Mouse (Mus musculus): Measurements from ENCODE around the gene Faim2. TPM values are rescaled to one million over a fixed set of nuclear protein-coding genes. Genes with fewer than 3 reads are reported as not detected.

Faim2 gene
- total and polyA plus RNA-seq, 2 experiments from 2014 or later, result 42.0 to 72.0 TPM

GRCm38 (mm10) chr15:99469736-99470135 is 58.2 kb downstream of the Faim2 start:
- Histone ChIP-seq H3K27ac (ENCODE audit: low read depth, low read length) (no peak overlapping the region), H3K4me1 (ENCODE audit: insufficient read depth, low read length) (no peaks in the 10 kb centered on the region), H3K9me3 (ENCODE audit: low read length) (no peaks in the 10 kb centered on the region), H3K4me3 (ENCODE audit: low read depth, low read length) (no peak overlapping the region), H3K4me2 (ENCODE audit: low read depth, low read length, poor library complexity, severe bottlenecking) (no peak overlapping the region), H3K9ac (replicated peaks; ENCODE audit: low read length, poor library complexity, severe bottlenecking) (no peak overlapping the region), H3K27me3 (ENCODE audit: insufficient read depth, low read length) (no peaks in the 10 kb centered on the region), H3K36me3 (ENCODE audit: insufficient read depth, low read length) (no peaks in the 10 kb centered on the region)
- TF ChIP-seq CTCF (IDR thresholded peaks at IDR 0.05), result no peak
- ATAC-seq (ENCODE audit: low FRiP score) (no peak), DNase-seq (ENCODE audit: low spot score) (no peak)
- WGBS, result 92% methylated on average over 4 of the region's 4 CpGs

DNA sequence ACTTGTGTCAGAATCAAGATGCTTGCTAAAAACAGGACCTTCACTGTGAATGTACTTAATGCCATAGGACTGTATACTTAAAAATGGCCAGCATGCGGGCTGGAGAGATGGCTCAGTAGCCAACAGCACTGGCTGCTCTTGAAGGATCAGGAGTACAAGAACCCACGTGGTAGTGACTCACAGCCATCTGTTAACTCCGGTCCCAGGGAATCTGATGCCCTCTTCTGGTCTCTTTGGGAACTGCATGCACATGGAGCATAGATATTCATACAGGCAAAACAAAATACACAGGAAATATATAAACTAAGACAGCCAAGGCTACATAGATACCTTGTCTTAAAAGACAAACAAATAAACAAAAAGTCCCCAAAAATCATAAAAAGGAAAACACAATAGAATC is 58.9 kb downstream of the Faim2 start:
- WGBS, result 35% methylated on average over 3 of the region's 3 CpGs
- TF ChIP-seq CTCF (IDR thresholded peaks at IDR 0.05), result peak; percentile 90
- H3K4me2 ChIP-seq (ENCODE audit: low read depth, low read length, poor library complexity, severe bottlenecking), result no peak overlapping the region

DNA sequence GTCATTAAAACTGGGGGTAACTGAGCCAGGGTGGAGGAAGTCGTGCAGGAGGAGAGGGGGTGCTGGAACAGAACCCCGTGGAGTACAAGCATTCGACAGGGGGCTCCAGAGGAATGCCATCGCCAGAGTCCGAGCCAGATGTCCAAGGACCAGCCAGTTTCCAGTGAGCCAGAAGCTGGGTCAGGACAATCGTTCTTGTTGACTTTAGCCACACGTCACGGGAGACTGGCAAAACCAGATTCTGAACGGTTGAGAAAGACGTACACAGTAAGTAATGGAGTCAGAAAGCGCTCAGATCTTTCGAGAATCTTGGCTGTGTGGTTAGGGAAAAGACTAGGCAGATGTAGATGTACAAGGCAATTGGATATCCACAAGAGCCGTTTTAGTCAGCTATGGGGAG is 64.8 kb downstream of the Faim2 start:
- TF ChIP-seq CTCF (IDR thresholded peaks at IDR 0.05), result no peak
- Histone ChIP-seq H3K9ac (replicated peaks; ENCODE audit: low read length, poor library complexity, severe bottlenecking) (no peak overlapping the region), H3K36me3 (ENCODE audit: insufficient read depth, low read length) (no peaks in the 10 kb centered on the region), H3K4me3 (ENCODE audit: low read depth, low read length) (no peak overlapping the region), H3K27ac (ENCODE audit: low read depth, low read length) (no peak overlapping the region), H3K9me3 (ENCODE audit: low read length) (no peaks in the 10 kb centered on the region), H3K27me3 (ENCODE audit: insufficient read depth, low read length) (no peaks in the 10 kb centered on the region), H3K4me2 (ENCODE audit: low read depth, low read length, poor library complexity, severe bottlenecking) (no peak overlapping the region), H3K4me1 (ENCODE audit: insufficient read depth, low read length) (no peaks in the 10 kb centered on the region)
- DNase-seq (ENCODE audit: low spot score), result no peak
- no peak for ATAC-seq (ENCODE audit: low FRiP score)
- 70% methylated on average over 13 of the region's 13 CpGs for WGBS

More for the DNA sequence above, 58.9 kb downstream of the Faim2 start:
- Histone ChIP-seq H3K4me1 (ENCODE audit: insufficient read depth, low read length) (no peaks in the 10 kb centered on the region), H3K4me3 (ENCODE audit: low read depth, low read length) (no peak overlapping the region), H3K36me3 (ENCODE audit: insufficient read depth, low read length) (no peaks in the 10 kb centered on the region), H3K27ac (ENCODE audit: low read depth, low read length) (no peak overlapping the region), H3K9me3 (ENCODE audit: low read length) (no peaks in the 10 kb centered on the region), H3K9ac (replicated peaks; ENCODE audit: low read length, poor library complexity, severe bottlenecking) (no peak overlapping the region), H3K27me3 (ENCODE audit: insufficient read depth, low read length) (no peaks in the 10 kb centered on the region)
- DNase-seq (ENCODE audit: low spot score) (peak; percentile 87), ATAC-seq (ENCODE audit: low FRiP score) (no peak)

DNA sequence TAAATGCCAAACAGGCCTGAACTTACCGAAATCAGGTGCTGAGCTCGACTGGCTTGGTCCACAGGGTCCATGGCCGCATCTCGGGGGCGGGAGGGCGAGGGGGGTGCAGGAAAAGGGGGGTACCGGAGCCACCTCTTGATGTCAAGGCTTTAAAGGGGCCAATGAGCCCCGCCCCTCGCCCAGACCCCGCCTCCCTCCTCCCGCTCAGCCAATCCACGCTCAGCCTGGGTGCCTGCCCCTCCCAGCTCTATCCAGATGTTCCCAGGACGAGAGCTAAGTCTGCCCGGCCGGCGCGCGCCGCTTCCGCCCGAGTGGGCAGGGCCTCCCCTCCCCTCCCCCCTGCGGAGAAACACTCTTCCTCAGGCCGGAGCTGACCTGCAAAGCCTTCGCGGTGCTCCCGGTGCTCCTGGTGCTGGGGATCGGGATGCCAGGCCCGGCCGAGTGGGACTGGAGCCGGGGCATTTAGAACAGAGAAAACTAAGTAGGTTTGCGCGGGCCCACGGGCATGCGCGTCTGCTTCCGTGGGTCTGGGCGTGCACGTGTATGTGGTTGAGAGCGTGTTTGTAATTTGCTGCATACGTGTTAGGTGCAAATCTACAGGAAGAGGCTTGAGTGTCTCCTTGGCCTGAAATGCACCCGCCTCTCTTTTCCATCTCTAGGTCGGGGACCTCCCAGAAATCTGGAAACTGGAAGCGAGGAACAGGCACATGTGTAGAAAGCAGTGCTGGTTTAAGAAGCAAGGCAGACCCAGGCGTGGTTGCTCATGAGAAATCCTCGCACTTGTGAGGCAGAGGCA is 70.2 kb downstream of the Faim2 start, which contains the start of gene Nckap5l:
TSS of gene Nckap5l (minus strand) at position 143 of the 796 bp plus-strand sequence.
- Histone ChIP-seq H3K27ac (ENCODE audit: low read depth, low read length) (peak within 1 kb of the TSS; percentile 86), H3K9ac (replicated peaks; ENCODE audit: low read length, poor library complexity, severe bottlenecking) (peak within 1 kb of the TSS; percentile 65), H3K27me3 (ENCODE audit: insufficient read depth, low read length) (no peaks in the 10 kb centered on the region), H3K4me1 (ENCODE audit: insufficient read depth, low read length) (peaks cover 12% of the 10 kb centered on the region), H3K9me3 (ENCODE audit: low read length) (no peaks in the 10 kb centered on the region), H3K4me2 (ENCODE audit: low read depth, low read length, poor library complexity, severe bottlenecking) (peak within 1 kb of the TSS; percentile 83), H3K36me3 (ENCODE audit: insufficient read depth, low read length) (no peaks in the 10 kb centered on the region), H3K4me3 (ENCODE audit: low read depth, low read length) (peak within 1 kb of the TSS; percentile 79)
- WGBS, result under 1% methylated on average over 45 of the region's 45 CpGs
- peak; percentile 94 for ATAC-seq (ENCODE audit: low FRiP score)
- peak; percentile 94 for DNase-seq (ENCODE audit: low spot score)
- TF ChIP-seq CTCF (IDR thresholded peaks at IDR 0.05), result no peak

DNA sequence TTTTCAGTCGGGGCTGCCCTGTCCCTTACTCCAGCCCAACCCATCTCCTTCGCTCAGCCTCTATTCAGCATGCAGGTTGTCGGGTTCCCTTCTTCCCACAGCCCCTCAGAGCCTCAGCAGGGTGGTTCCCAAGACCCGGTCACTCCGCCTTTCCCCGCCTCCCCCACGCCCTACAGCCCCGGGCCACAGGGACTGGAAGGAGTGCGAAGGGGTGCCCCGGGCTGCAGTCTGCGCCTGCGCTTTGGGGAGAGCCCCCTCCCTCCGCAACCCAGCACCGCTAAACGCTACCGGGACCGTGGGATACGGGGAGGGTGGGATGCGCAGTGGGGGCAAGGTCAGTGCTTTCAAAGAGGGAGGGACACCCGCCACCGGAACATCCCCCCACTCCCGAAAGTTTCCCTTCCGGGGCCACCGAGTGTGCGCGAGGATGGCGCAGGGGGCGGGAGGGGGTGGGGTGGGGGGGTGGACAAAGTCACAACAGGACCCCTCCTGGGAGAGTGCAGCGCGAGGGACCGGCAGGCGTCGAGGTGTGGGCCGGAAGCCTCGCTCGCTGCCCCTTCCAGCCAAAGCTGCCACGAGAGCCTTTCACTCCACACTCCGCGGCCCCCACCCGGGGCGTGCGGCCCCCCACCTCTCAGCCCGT is 70.9 kb downstream of the Faim2 start:
- H3K27ac ChIP-seq (ENCODE audit: low read depth, low read length), result peak overlapping the region; percentile 86
- H3K4me2 ChIP-seq (ENCODE audit: low read depth, low read length, poor library complexity, severe bottlenecking), result peak overlapping the region; percentile 83
- peaks cover 12% of the 10 kb centered on the region for H3K4me1 ChIP-seq (ENCODE audit: insufficient read depth, low read length)
- H3K4me3 ChIP-seq (ENCODE audit: low read depth, low read length), result peak overlapping the region; percentile 79
- DNase-seq (ENCODE audit: low spot score) (peak; percentile 66), ATAC-seq (ENCODE audit: low FRiP score) (peak; percentile 77)
- peak overlapping the region; percentile 65 for H3K9ac ChIP-seq (replicated peaks; ENCODE audit: low read length, poor library complexity, severe bottlenecking)
- no peaks in the 10 kb centered on the region for H3K27me3 ChIP-seq (ENCODE audit: insufficient read depth, low read length)
- H3K9me3 ChIP-seq (ENCODE audit: low read length), result no peaks in the 10 kb centered on the region
- WGBS, result under 1% methylated on average over 33 of the region's 43 CpGs
- H3K36me3 ChIP-seq (ENCODE audit: insufficient read depth, low read length), result no peaks in the 10 kb centered on the region
- TF ChIP-seq CTCF (IDR thresholded peaks at IDR 0.05), result no peak
